Mouse (Mus musculus) myocyte (in vitro differentiated cells): Measurements from ENCODE around the gene Robo2.

Experiments used
- CEBPB ChIP-seq: IDR thresholded peaks from 2 replicates; pipeline ENCODE4 v1.6.1; 2011; ENCODE audit warnings: mild to moderate bottlenecking, moderate library complexity; ENCODE audit not compliant: poor library complexity, insufficient read depth, severe bottlenecking
- MAX ChIP-seq: IDR thresholded peaks from one replicate; pipeline ENCODE4 v1.6.1; 2011; ENCODE audit warnings: low read depth, mild to moderate bottlenecking, control low read depth
- MYOD1 ChIP-seq, 3 experiments: IDR thresholded peaks; one replicate each; pipeline ENCODE4 v1.6.1; 2011; ENCODE audit warnings: control low read depth in 2 of 3, low read depth in 2 of 3, mild to moderate bottlenecking in 2 of 3, moderate library complexity in 1 of 3; ENCODE audit not compliant: insufficient read length in 2 of 3, control insufficient read depth in 1 of 3
- POLR2A ChIP-seq: IDR thresholded peaks from one replicate; pipeline ENCODE4 v1.6.1; 2011; ENCODE audit warnings: low read depth, mild to moderate bottlenecking, control low read depth, moderate library complexity; ENCODE audit not compliant: insufficient read length
- TCF12 ChIP-seq: IDR thresholded peaks from one replicate; pipeline ENCODE4 v1.6.1; 2011; ENCODE audit warnings: mild to moderate bottlenecking, control low read depth; ENCODE audit not compliant: poor library complexity, insufficient read depth, severe bottlenecking
- USF1 ChIP-seq: IDR thresholded peaks from one replicate; pipeline ENCODE4 v1.6.1; 2011; ENCODE audit warnings: low read depth, mild to moderate bottlenecking, control low read depth, moderate library complexity

- no peak for TF ChIP-seq MYOD1 (IDR thresholded peaks at IDR 0.05; ENCODE audit: control insufficient read depth in 1 of 3, insufficient read length in 2 of 3, low read depth in 2 of 3)
- no peak for TF ChIP-seq POLR2A
- TF ChIP-seq TCF12 = no peak
- no peak for TF ChIP-seq CEBPB
- TF ChIP-seq USF1 = no peak
- no peak for TF ChIP-seq MAX
Observed at GRCm38 (mm10) chr16:74287878-74288277, 123.7 kb downstream of the Robo2 start.
